Mouse (Mus musculus): ENCODE data around the gene Zfp341. TPM values are rescaled to one million over a fixed set of nuclear protein-coding genes. Genes with fewer than 3 reads are reported as not detected.

Gene Zfp341
- polyA plus RNA-seq, 1 experiment from 2014 or later, result 1.5 TPM

DNA sequence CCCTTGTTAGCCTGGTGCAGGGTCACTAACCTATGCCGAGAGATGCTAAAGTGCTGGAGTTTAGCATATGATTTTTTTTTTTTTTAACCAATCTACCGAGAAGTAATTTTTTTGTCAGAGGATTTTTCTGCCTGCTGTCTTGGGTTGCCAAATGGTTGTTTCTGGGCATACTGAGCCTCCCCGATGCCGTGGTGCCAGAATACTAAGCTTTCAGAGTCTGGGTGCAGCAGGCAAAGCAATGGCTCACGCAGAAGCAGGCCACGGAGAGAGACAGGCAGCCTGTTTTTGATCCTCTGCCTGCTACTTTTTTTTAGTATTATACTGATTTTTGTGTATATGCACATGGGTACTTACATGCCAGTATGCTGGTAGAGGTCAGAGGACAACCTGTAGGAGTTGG is 67.8 kb downstream of the Zfp341 start:
- Histone ChIP-seq H3K27ac (no peak overlapping the region), H3K4me3 (no peak overlapping the region), H3K27me3 (no peaks in the 10 kb centered on the region), H3K4me2 (no peak overlapping the region), H3K9ac (no peak overlapping the region), H3K36me3 (no peaks in the 10 kb centered on the region), H3K9me3 (no peaks in the 10 kb centered on the region), H3K4me1 (peaks cover 39% of the 10 kb centered on the region)
- no peak for ATAC-seq (ENCODE audit: insufficient number of reproducible peaks, insufficient read depth, low FRiP score, low TSS enrichment, low read depth)
- 82% methylated on average over 6 of the region's 6 CpGs for WGBS

DNA sequence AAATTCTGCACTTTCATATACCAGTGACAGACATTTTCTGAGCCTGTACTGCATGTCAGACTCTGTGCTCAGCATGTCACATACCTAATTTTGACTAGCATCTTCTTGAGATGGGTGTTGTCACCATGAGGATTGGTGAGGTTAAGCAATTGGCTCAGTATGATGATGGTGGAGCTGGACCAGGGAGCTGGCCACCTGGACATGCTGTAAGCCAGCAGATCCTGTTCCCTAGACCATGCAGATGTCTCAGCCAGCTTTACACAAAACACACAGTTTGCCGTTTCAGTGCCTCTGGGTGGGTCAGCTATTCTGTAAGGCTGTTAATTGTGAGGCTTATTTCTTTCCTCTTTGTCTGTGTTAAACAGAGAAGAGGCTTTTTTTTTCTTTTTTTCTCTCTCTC is 69.6 kb downstream of the Zfp341 start:
- Histone ChIP-seq H3K36me3 (no peaks in the 10 kb centered on the region), H3K27ac (no peak overlapping the region), H3K4me2 (no peak overlapping the region), H3K9me3 (no peaks in the 10 kb centered on the region), H3K9ac (0 out of 2 replicates have a peak overlapping the region, but pooled peaks have one; percentile 36), H3K27me3 (no peaks in the 10 kb centered on the region), H3K4me1 (peaks cover 25% of the 10 kb centered on the region), H3K4me3 (no peak overlapping the region)
- WGBS, result 43% methylated on average over 1 of the region's 1 CpGs
- no peak for ATAC-seq (ENCODE audit: insufficient number of reproducible peaks, insufficient read depth, low FRiP score, low TSS enrichment, low read depth)

DNA sequence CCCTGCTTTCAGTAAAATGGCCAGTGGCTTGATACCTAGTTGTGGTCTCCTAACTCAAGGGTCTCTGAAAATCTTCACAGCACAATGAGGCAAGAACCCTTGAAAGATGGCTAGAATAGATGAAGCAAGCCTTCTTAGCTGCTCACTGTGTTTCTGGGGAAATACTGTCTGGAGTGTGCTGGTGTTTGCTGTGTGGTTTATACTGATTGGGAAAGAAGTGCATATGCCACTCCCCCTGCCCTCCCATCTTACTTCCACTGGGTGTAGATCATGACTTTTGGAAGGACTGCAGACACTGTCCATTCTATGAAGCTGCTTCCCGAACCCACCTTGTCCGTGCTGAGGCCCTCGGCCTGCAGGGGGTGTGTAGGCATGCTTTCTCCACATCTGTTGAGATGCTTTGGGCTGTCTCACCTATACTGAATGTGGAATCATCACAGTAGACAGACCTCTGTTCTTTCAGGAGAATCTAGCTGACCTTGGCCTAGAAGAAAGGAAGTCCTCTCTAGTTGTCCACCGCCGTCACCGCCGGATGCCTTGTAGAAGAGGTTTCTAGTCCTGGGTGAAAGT is 71.9 kb downstream of the Zfp341 start:
- peaks cover 17% of the 10 kb centered on the region for H3K4me1 ChIP-seq
- WGBS, result 92% methylated on average over 7 of the region's 7 CpGs
- ATAC-seq (ENCODE audit: insufficient number of reproducible peaks, insufficient read depth, low FRiP score, low TSS enrichment, low read depth), result no peak

DNA sequence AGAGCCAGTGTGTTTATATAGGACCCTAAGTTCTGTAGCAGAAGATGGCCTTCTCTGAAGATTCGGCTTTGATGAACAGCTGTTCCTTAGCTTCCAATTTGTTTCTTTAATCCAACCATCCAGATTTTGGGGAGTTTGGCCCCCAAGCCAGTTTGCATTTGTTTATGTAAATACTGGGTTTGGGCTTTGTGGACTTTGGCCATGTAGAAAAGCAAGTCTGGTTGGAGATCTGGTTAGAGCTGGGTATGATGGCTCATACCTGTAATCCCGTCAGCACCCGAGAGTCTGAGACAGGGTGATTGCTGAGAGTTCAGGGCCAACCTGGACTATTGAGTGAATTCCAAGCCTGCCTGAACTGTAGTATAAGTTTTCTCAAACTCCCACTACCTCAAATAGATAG is 72.7 kb downstream of the Zfp341 start:
- Histone ChIP-seq H3K9ac (no peak overlapping the region), H3K36me3 (peaks cover 16% of the 10 kb centered on the region), H3K27me3 (no peaks in the 10 kb centered on the region), H3K9me3 (no peaks in the 10 kb centered on the region), H3K4me1 (peaks cover 17% of the 10 kb centered on the region), H3K27ac (no peak overlapping the region), H3K4me3 (no peak overlapping the region), H3K4me2 (no peak overlapping the region)
- ATAC-seq (ENCODE audit: insufficient number of reproducible peaks, insufficient read depth, low FRiP score, low TSS enrichment, low read depth), result no peak
- 94% methylated on average over 3 of the region's 3 CpGs for WGBS

More for the DNA sequence above, 71.9 kb downstream of the Zfp341 start:
- Histone ChIP-seq H3K4me2 (no peak overlapping the region), H3K27me3 (no peaks in the 10 kb centered on the region), H3K9ac (no peak overlapping the region), H3K9me3 (no peaks in the 10 kb centered on the region), H3K4me3 (no peak overlapping the region), H3K36me3 (peaks cover 8% of the 10 kb centered on the region), H3K27ac (no peak overlapping the region)

DNA sequence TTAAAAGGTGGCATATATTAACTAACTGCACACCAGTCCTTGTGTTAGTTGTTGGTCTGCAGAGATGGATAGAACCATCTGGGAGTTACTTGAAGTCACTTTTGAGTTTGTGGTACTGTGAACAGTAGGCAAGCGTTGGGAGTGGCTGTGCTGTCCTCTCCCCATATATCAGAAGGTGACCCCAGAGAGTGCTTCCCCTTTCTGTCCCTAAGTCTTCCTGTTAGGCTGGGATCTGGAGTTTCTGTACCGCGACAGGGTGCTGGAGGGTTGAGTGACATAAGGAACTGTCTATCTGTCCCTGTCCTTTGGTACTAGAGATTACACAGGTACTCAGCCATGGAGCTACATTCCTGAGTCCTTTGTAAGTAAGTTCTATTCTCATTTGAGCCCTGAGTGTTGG is 73.7 kb downstream of the Zfp341 start:
- Histone ChIP-seq H3K27ac (no peak overlapping the region), H3K4me3 (no peak overlapping the region), H3K27me3 (no peaks in the 10 kb centered on the region), H3K4me1 (peaks cover 14% of the 10 kb centered on the region), H3K9me3 (no peaks in the 10 kb centered on the region), H3K36me3 (peaks cover 24% of the 10 kb centered on the region), H3K4me2 (no peak overlapping the region), H3K9ac (no peak overlapping the region)
- ATAC-seq (ENCODE audit: insufficient number of reproducible peaks, insufficient read depth, low FRiP score, low TSS enrichment, low read depth), result no peak
- WGBS, result 95% methylated on average over 3 of the region's 3 CpGs

DNA sequence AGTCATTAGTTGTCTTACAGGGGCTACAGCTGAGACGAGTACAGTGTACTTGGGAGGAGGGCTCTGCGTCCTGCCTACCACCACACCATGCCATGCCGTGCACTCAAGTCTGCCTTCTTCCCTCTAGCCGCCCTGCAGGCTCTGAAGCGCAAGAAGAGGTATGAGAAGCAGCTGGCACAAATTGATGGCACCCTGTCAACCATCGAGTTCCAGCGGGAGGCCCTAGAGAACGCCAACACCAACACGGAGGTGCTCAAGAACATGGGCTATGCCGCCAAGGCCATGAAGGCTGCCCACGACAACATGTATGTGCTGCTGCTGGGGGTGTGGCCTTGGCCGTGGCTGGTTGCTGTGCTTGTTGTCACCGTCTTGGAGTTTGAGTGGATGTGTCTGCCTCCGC is 76.3 kb downstream of the Zfp341 start:
- H3K27ac ChIP-seq, result no peak overlapping the region
- no peak for ATAC-seq (ENCODE audit: insufficient number of reproducible peaks, insufficient read depth, low FRiP score, low TSS enrichment, low read depth)
- peaks cover 5% of the 10 kb centered on the region for H3K4me1 ChIP-seq
- WGBS, result 84% methylated on average over 14 of the region's 14 CpGs
- H3K36me3 ChIP-seq, result peaks cover 48% of the 10 kb centered on the region
- H3K9ac ChIP-seq, result no peak overlapping the region
- H3K4me3 ChIP-seq, result no peak overlapping the region
- H3K27me3 ChIP-seq, result no peaks in the 10 kb centered on the region
- H3K4me2 ChIP-seq, result no peak overlapping the region
- H3K9me3 ChIP-seq, result no peaks in the 10 kb centered on the region

DNA sequence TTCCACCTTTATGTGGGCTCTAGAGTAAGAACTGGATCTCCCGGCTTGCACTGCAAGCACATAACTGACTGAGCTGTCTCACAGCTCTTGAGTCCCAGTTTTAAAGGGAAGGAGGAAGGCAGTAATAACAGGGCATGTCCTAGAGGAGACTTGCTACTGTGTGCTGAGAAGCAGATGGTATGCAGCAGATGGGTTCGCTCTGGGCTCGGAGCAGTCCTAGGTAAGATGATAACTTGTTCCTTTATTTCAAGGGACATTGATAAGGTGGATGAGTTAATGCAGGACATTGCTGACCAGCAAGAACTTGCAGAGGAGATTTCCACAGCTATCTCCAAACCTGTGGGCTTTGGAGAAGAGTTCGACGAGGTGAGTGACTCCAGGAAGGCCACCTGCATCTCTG is 77.9 kb downstream of the Zfp341 start:
- Histone ChIP-seq H3K9ac (no peak overlapping the region), H3K4me1 (peaks cover 5% of the 10 kb centered on the region), H3K9me3 (no peaks in the 10 kb centered on the region), H3K4me3 (no peak overlapping the region), H3K4me2 (no peak overlapping the region), H3K27me3 (no peaks in the 10 kb centered on the region), H3K36me3 (peaks cover 61% of the 10 kb centered on the region), H3K27ac (no peak overlapping the region)
- WGBS, result 97% methylated on average over 5 of the region's 5 CpGs
- ATAC-seq (ENCODE audit: insufficient number of reproducible peaks, insufficient read depth, low FRiP score, low TSS enrichment, low read depth), result no peak

DNA sequence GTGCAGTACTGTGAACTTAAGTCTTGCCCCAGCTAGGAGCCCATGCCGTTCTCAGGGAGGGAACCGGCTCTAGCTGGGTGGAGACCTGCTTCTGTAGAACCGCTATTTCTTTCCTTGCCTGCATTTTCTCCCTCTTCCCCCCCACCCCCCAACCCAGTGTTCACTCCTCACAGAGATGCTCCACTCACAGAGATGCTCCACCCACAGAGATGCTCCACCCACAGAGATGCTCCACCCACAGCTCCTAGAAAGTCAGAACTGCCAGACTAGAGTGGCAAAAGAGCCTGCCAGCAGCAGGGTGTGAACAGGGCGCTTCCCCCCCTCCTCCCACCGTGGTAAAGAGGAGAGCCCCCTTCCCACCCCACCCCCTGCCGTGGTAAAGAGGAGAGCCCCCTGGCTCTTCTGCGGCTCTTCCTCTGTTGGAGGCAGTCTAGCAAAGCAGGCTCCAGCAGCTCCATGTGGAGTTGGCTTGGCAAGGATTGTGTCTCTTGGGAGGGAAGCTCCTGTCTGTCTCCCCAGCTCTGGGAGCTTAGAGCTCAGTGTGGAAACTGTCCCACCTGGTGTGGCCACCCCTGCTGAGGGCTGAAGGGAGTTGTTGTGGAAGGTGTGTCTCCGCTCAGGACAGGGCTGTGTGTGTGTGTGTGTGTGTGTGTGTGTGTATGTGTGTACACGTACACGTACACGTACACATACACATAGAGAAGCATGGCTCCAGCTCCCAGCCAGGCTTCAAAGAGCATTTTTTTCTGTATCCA is 80.3 kb downstream of the Zfp341 start:
- no peak for ATAC-seq (ENCODE audit: insufficient number of reproducible peaks, insufficient read depth, low FRiP score, low TSS enrichment, low read depth)
- no peak overlapping the region for H3K9ac ChIP-seq

DNA sequence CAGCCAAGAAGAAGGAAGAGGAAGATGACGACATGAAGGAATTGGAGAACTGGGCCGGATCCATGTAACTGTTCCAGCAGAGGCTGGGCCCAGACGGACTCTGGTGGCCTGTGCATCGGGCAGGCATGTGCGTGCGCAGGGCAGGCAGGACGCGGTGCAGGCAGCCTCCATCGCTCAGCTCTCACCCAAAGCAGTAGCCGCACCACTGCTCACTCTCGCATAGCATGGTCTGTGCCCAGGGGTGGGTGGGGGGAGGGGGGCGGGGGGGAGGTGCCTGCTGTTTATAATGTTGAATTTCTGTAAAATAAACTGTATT is 80.8 kb downstream of the Zfp341 start:
- no peak for ATAC-seq (ENCODE audit: insufficient number of reproducible peaks, insufficient read depth, low FRiP score, low TSS enrichment, low read depth)
- H3K36me3 ChIP-seq, result peaks cover 69% of the 10 kb centered on the region

More for the DNA sequence above, 80.3 kb downstream of the Zfp341 start:
- H3K27ac ChIP-seq, result peak overlapping the region; percentile 3; the same call in 1 of the 2 replicates
- peaks cover 5% of the 10 kb centered on the region for H3K4me1 ChIP-seq
- H3K4me2 ChIP-seq, result no peak overlapping the region
- no peak overlapping the region for H3K4me3 ChIP-seq
- H3K9me3 ChIP-seq, result no peaks in the 10 kb centered on the region
- peaks cover 64% of the 10 kb centered on the region for H3K36me3 ChIP-seq
- H3K27me3 ChIP-seq, result no peaks in the 10 kb centered on the region
- WGBS, result 72% methylated on average over 11 of the region's 11 CpGs

DNA sequence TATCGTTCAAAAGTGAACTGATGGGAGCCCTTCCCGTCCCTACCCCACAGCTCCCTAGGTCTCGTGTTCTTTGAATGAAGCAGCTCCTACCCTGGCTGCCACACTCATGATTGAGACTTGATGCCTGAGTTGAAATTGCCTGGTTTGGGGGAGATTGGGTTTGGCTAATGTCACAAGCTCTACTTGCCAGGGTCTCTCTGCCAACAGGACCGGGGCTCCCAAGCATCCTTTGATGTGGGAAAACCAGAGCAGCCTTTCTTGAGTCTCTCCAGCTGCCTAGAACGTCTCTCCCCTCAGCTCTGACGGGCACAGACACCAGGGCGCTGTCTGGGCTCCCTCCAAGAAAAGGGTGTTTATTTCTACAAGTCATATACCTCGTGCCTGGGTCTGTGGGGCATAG is 82.6 kb downstream of the Zfp341 start:
- WGBS, result 62% methylated on average over 8 of the region's 8 CpGs
- ATAC-seq (ENCODE audit: insufficient number of reproducible peaks, insufficient read depth, low FRiP score, low TSS enrichment, low read depth), result no peak
- Histone ChIP-seq H3K4me1 (peaks cover 5% of the 10 kb centered on the region), H3K27me3 (no peaks in the 10 kb centered on the region), H3K9me3 (no peaks in the 10 kb centered on the region), H3K4me2 (no peak overlapping the region), H3K9ac (0 out of 2 replicates have a peak overlapping the region, but pooled peaks have one; percentile 27), H3K36me3 (peaks cover 59% of the 10 kb centered on the region), H3K4me3 (no peak overlapping the region), H3K27ac (no peak overlapping the region)

More for the DNA sequence above, 80.8 kb downstream of the Zfp341 start:
- H3K9ac ChIP-seq, result no peak overlapping the region
- no peak overlapping the region for H3K27ac ChIP-seq
- 91% methylated on average over 12 of the region's 12 CpGs for WGBS
- no peak overlapping the region for H3K4me2 ChIP-seq
- H3K27me3 ChIP-seq, result no peaks in the 10 kb centered on the region
- H3K4me1 ChIP-seq, result peaks cover 5% of the 10 kb centered on the region
- H3K9me3 ChIP-seq, result no peaks in the 10 kb centered on the region
- no peak overlapping the region for H3K4me3 ChIP-seq
